Mouse (Mus musculus): ENCODE results near the gene Crbn. TPM values are rescaled to one million over a fixed set of nuclear protein-coding genes. Genes with fewer than 3 reads are reported as not detected.

Crbn gene
- polyA plus RNA-seq (2015; fragmentation: Nextera tagmentation; extraction: Ambion mirVana) = 42.1 and 43.3 TPM in 2 replicates

GRCm38 (mm10) chr6:106799333-106800226 is at the start of gene Crbn:
Crbn (minus strand) TSS chr6:106800077.
- Histone ChIP-seq H3K36me3 (peaks cover 7% of the 10 kb centered on the region), H3K4me2 (peak within 1 kb of the TSS; percentile 61), H3K4me3 (replicated peaks) (peak within 1 kb of the TSS; percentile 93), H3K9me3 (no peaks in the 10 kb centered on the region), H3K27me3 (replicated peaks) (no peaks in the 10 kb centered on the region), H3K9ac (peak within 1 kb of the TSS; percentile 58), H3K27ac (no peak within 1 kb of the TSS; the same call in 1 of the 2 replicates), H3K4me1 (peaks cover 5% of the 10 kb centered on the region; the same call in 1 of the 2 replicates)
- 1% methylated on average over 57 of the region's 57 CpGs for WGBS
- ATAC-seq (ENCODE audit: insufficient read depth, low FRiP score, low read depth) = peak; percentile 97

GRCm38 (mm10) chr6:106840181-106840580 is 40.3 kb upstream of the Crbn start:
- no peak for ATAC-seq (ENCODE audit: insufficient read depth, low FRiP score, low read depth)
- 67% methylated on average over 1 of the region's 1 CpGs for WGBS
- no peaks in the 10 kb centered on the region for H3K36me3 ChIP-seq
- no peaks in the 10 kb centered on the region for H3K4me1 ChIP-seq
- H3K27ac ChIP-seq = no peak overlapping the region
- no peak overlapping the region for H3K9ac ChIP-seq
- no peaks in the 10 kb centered on the region for H3K9me3 ChIP-seq
- H3K27me3 ChIP-seq (replicated peaks) = no peaks in the 10 kb centered on the region
- H3K4me2 ChIP-seq = no peak overlapping the region
- no peak overlapping the region for H3K4me3 ChIP-seq (replicated peaks)

- H3K4me2 ChIP-seq = no peak overlapping the region
- H3K36me3 ChIP-seq = no peaks in the 10 kb centered on the region
- WGBS = 78% methylated on average over 3 of the region's 3 CpGs
- H3K4me3 ChIP-seq (replicated peaks) = no peak overlapping the region
- no peaks in the 10 kb centered on the region for H3K27me3 ChIP-seq (replicated peaks)
- H3K4me1 ChIP-seq = no peaks in the 10 kb centered on the region
- no peak overlapping the region for H3K9ac ChIP-seq
- no peak for ATAC-seq (ENCODE audit: insufficient read depth, low FRiP score, low read depth)
- H3K27ac ChIP-seq = no peak overlapping the region
- no peaks in the 10 kb centered on the region for H3K9me3 ChIP-seq
These were observed 38.2 kb upstream of the Crbn start for GRCm38 (mm10) chr6:106838053-106838452.

- Histone ChIP-seq H3K4me3 (replicated peaks) (no peak overlapping the region), H3K9ac (no peak overlapping the region), H3K4me1 (no peaks in the 10 kb centered on the region), H3K27ac (no peak overlapping the region), H3K9me3 (no peaks in the 10 kb centered on the region), H3K27me3 (replicated peaks) (no peaks in the 10 kb centered on the region), H3K4me2 (no peak overlapping the region), H3K36me3 (no peaks in the 10 kb centered on the region)
- ATAC-seq (ENCODE audit: insufficient read depth, low FRiP score, low read depth) = no peak
- WGBS = 64% methylated on average over 2 of the region's 2 CpGs
These were observed 35.4 kb upstream of the Crbn start for GRCm38 (mm10) chr6:106835316-106835715.

GRCm38 (mm10) chr6:106822329-106822728 is 22.5 kb upstream of the Crbn start:
- Histone ChIP-seq H3K27ac (no peak overlapping the region), H3K9ac (no peak overlapping the region), H3K4me3 (replicated peaks) (no peak overlapping the region), H3K27me3 (replicated peaks) (no peaks in the 10 kb centered on the region), H3K36me3 (no peaks in the 10 kb centered on the region), H3K4me1 (no peaks in the 10 kb centered on the region), H3K9me3 (no peaks in the 10 kb centered on the region), H3K4me2 (no peak overlapping the region)
- ATAC-seq (ENCODE audit: insufficient read depth, low FRiP score, low read depth) = no peak
- WGBS = 36% methylated on average over 1 of the region's 1 CpGs

GRCm38 (mm10) chr6:106820566-106820965 is 20.7 kb upstream of the Crbn start:
- ATAC-seq (ENCODE audit: insufficient read depth, low FRiP score, low read depth) = no peak
- Histone ChIP-seq H3K4me3 (replicated peaks) (no peak overlapping the region), H3K36me3 (no peaks in the 10 kb centered on the region), H3K4me2 (no peak overlapping the region), H3K9ac (no peak overlapping the region), H3K9me3 (no peaks in the 10 kb centered on the region), H3K4me1 (no peaks in the 10 kb centered on the region), H3K27me3 (replicated peaks) (no peaks in the 10 kb centered on the region), H3K27ac (no peak overlapping the region)

- Histone ChIP-seq H3K4me1 (no peaks in the 10 kb centered on the region), H3K9me3 (no peaks in the 10 kb centered on the region), H3K9ac (no peak overlapping the region), H3K27me3 (replicated peaks) (no peaks in the 10 kb centered on the region), H3K4me2 (no peak overlapping the region), H3K4me3 (replicated peaks) (no peak overlapping the region), H3K27ac (no peak overlapping the region), H3K36me3 (no peaks in the 10 kb centered on the region)
- ATAC-seq (ENCODE audit: insufficient read depth, low FRiP score, low read depth) = no peak
- WGBS = 73% methylated on average over 3 of the region's 3 CpGs
These were observed 20.0 kb upstream of the Crbn start for GRCm38 (mm10) chr6:106819906-106820305.

- no peak overlapping the region for H3K4me2 ChIP-seq
- no peaks in the 10 kb centered on the region for H3K9me3 ChIP-seq
- ATAC-seq (ENCODE audit: insufficient read depth, low FRiP score, low read depth) = no peak
- no peaks in the 10 kb centered on the region for H3K4me1 ChIP-seq
- no peak overlapping the region for H3K4me3 ChIP-seq (replicated peaks)
- H3K27ac ChIP-seq = no peak overlapping the region
- no peaks in the 10 kb centered on the region for H3K36me3 ChIP-seq
- no peaks in the 10 kb centered on the region for H3K27me3 ChIP-seq (replicated peaks)
- no peak overlapping the region for H3K9ac ChIP-seq
These were observed 19.4 kb upstream of the Crbn start for GRCm38 (mm10) chr6:106819246-106819645.

- no peak overlapping the region for H3K9ac ChIP-seq
- H3K9me3 ChIP-seq = no peaks in the 10 kb centered on the region
- H3K36me3 ChIP-seq = no peaks in the 10 kb centered on the region
- H3K4me1 ChIP-seq = no peaks in the 10 kb centered on the region
- no peak overlapping the region for H3K4me3 ChIP-seq (replicated peaks)
- no peak for ATAC-seq (ENCODE audit: insufficient read depth, low FRiP score, low read depth)
- WGBS = 85% methylated on average over 3 of the region's 3 CpGs
- no peak overlapping the region for H3K27ac ChIP-seq
- no peak overlapping the region for H3K4me2 ChIP-seq
- no peaks in the 10 kb centered on the region for H3K27me3 ChIP-seq (replicated peaks)
These were observed 10.8 kb upstream of the Crbn start for GRCm38 (mm10) chr6:106810686-106811085.

- H3K36me3 ChIP-seq = no peaks in the 10 kb centered on the region
- no peak overlapping the region for H3K4me3 ChIP-seq (replicated peaks)
- no peaks in the 10 kb centered on the region for H3K27me3 ChIP-seq (replicated peaks)
- no peaks in the 10 kb centered on the region for H3K4me1 ChIP-seq
- no peak overlapping the region for H3K9ac ChIP-seq
- H3K4me2 ChIP-seq = no peak overlapping the region
- WGBS = 32% methylated on average over 2 of the region's 2 CpGs
- ATAC-seq (ENCODE audit: insufficient read depth, low FRiP score, low read depth) = no peak
- H3K9me3 ChIP-seq = no peaks in the 10 kb centered on the region
- H3K27ac ChIP-seq = no peak overlapping the region
These were observed 9.3 kb upstream of the Crbn start for GRCm38 (mm10) chr6:106809161-106809560.

- Histone ChIP-seq H3K36me3 (no peaks in the 10 kb centered on the region), H3K9ac (no peak overlapping the region), H3K27ac (no peak overlapping the region), H3K4me1 (no peaks in the 10 kb centered on the region), H3K4me2 (no peak overlapping the region), H3K4me3 (replicated peaks) (no peak overlapping the region), H3K27me3 (replicated peaks) (no peaks in the 10 kb centered on the region), H3K9me3 (no peaks in the 10 kb centered on the region)
- ATAC-seq (ENCODE audit: insufficient read depth, low FRiP score, low read depth) = no peak; the same call in 1 of the 2 replicates
- WGBS = 38% methylated on average over 2 of the region's 2 CpGs
These were observed 5.0 kb upstream of the Crbn start for GRCm38 (mm10) chr6:106804904-106805303.

- 0 out of 2 replicates have a peak, but pooled peaks cover 2% of the 10 kb centered on the region for H3K36me3 ChIP-seq
- H3K4me1 ChIP-seq = peaks cover 5% of the 10 kb centered on the region; the same call in 1 of the 2 replicates
- no peaks in the 10 kb centered on the region for H3K27me3 ChIP-seq (replicated peaks)
- no peak overlapping the region for H3K9ac ChIP-seq
- no peak for ATAC-seq (ENCODE audit: insufficient read depth, low FRiP score, low read depth)
- peak overlapping the region; percentile 35; the same call in 1 of the 2 replicates for H3K4me2 ChIP-seq
- H3K27ac ChIP-seq = no peak overlapping the region
- 58% methylated on average over 5 of the region's 5 CpGs for WGBS
- H3K4me3 ChIP-seq (replicated peaks) = peak overlapping the region; percentile 93
- H3K9me3 ChIP-seq = no peaks in the 10 kb centered on the region
These were observed 315 bp upstream of the Crbn start for GRCm38 (mm10) chr6:106800227-106800557.

Measured in stomach, embryonic 15.5 days (tissue).